Mouse (Mus musculus): ENCODE data around the gene Npb.
"Not testable (repeated sequence)": the region's sequence is repeated elsewhere in the genome, so short reads cannot be mapped to it uniquely, and the experiment has no call there.

Gene Npb

DNA sequence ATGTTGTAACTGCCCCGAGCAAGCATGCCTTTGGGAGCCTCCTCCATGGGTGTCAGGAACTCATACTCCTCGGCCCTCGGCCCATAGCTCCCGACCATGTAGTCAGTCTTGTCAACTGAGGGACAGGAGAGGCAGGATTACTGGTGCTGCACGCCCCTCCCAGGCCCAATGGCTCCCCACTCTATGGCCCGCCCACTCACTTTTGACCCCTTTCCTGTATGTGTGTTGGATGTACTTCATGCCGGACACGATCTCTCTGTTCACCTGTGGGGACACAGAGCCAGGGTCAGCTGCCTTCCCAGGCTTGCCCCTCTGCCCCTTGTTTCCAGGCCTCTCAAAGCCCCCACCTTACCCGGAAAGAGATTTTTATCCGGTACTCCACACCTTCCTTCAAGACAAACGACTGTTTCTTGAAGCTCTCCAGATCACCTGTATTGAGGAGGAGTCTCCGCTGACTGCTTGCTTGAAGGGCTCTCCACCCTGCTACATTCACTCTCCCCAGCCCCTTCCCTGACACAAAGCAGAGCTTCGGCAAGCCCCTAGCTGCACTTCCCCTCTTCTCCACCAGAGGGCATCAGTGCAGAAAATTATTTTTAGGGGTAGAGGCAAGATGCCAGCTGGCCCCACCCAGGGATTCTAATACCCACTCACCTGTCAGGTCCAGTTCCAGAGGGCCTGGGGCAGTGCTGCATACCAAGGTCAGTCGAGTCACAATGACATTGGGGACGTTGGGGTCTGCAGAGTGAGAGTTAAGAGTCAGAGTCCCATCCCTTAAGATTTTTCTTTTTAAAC, 28.8 kb upstream of the Npb start:
- DNase-seq (ENCODE audit: low read depth, low spot score): peak; percentile 61

DNA sequence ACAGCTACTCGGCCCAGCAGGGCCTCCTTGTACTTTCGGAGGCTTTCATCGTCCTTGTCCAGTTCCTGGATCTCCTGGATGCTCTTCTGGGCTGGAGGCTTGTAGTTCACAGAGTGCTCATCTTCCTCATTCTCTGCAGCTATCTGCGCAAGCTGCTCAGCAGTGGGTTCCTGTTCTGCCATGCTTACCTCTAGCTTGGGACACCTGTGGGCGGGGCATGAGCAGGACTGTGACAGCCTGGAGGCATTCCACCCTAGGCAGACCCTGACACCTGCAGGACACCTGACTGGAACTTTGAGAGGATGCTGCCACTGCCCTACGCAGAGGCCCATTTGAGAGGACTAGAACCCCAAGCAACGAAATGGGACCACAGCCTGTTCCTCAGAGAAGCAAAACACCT, 28.1 kb upstream of the Npb start:
- DNase-seq (ENCODE audit: low read depth, low spot score): no peak

DNA sequence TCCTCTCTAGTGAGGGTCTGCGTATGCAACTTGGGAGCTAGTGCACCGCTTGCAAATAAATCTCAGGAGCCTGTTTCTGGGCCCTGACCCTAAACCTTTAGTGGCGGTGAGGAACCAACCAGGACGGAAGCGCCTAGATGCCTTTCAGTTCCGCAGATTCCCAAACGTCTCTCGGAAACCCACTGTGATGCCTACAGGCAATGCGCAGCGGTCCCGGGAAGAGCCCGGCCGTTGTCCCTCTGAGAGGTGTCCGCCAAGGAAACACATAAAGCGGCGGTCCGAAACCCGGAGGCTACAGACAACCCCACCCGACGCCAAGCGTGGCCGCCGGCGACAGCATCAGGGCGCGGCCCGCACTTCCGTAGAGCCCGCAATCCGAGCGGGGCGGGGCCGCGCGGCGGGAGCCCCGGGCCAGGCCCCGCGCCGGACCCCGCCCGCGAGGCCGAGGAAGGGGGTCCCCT, 27.4 kb upstream of the Npb start:
- no peak for DNase-seq (ENCODE audit: low read depth, low spot score)

DNA sequence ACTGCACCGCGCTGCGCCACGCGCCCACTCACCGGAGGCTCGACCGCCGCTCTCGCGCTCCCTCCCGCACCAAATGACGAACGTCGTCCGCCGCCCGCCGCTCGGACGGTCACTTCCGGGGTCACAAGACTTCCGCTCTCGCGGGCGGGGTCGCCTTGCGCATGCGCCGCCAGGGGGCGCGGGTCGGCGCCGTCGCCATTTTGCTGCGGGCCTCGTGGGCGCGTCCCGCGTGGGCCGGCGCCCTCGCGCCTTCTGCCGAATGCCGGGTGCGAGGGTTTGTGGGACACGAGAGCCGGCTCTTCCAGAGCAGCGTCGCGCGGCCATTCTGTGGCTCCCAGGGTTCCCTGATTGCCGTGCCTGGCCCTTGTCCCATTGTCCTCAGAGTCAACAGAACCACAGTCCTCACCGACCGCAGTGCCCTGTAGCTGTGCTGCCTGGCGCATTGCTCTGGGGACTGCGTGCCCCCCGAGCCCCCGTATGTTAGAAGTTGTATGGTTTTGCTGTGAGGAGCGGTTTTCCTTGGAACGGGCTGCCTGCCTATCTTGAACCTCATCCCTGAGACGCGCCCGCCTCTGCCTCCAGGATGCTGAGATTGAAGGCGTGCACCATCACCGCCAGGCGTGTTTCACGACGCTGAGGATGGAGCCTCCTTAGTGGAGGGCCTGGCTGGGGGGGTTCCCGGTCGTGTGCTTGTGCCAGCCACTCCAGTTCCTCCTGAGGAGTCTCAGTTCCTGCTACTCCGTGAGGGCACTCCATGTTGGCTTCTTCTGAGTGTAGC, 26.6 kb upstream of the Npb start, which contains the start of gene Arhgdia:
Gene Arhgdia, minus strand, starts transcription at position 135 of the 778 bp plus-strand sequence.
- peak; percentile 86 for DNase-seq (ENCODE audit: low read depth, low spot score)

DNA sequence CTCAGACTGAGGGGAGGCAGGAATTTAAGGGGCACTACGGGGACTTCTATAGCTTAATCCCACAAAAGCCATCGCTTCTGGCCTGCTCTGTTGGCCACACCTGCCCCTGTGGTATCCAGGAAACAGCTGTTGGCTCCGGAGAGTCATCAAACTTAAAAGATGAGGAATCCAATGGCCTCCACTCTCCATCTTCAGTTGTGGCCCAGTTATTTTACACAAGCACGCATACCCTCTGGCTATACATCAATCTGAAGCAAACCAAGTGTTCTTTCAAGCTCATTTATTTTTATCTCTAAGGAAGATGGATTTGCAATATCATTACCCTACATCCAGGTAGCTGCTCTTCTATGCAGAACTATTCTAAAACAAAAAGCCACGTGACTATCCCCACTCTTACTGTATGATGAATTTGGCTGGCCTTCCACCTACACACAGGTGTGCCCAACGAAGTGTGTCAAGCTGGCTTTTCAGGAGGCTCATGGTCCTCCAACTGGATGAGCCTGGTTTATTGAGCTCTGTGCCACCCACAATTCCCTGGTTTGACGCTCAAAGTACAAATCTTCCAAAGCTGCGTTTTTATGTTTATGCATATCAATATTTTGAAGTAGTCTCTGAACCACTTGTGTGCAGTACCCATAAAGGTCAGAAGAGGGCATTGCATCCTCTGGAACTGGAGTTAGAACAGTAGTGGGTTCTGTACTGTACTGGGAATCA, 25.9 kb upstream of the Npb start:
- no peak for DNase-seq (ENCODE audit: low read depth, low spot score)

DNA sequence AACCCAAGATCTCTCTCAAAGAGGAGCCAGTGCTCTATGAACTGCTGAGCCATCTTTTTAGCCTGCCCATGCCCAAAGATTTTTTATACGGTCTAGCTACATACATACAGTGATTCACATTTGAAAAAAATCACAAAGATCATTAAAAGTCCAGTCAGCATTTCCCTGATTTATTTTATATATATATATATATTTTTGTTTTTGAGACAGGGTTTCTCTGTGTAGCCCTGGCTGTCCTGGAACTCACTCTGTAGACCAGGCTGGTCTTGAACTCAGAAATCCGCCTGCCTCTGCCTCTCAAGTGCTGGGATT, 25.3 kb upstream of the Npb start:
- DNase-seq (ENCODE audit: low read depth, low spot score): not testable (repeated sequence)

DNA sequence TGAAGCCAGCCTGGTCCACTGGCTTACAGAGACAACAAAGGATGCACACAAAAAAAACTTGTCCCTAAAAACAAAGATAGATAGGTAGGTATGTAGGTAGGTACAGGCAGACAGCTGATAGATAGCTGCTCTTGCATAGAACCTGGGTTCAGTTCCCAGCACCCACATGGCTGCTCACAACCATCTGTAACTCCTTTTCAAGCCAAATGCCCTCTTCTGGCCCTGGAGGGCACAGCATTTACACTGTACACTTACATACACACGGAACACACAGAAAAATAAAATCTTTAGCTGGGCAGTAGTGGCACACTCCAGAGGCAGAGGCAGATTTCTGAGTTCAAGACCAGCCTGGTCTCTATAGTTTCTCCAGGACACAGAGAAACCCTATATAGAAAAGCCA, 24.3 kb upstream of the Npb start:
- no peak for DNase-seq (ENCODE audit: low read depth, low spot score)

DNA sequence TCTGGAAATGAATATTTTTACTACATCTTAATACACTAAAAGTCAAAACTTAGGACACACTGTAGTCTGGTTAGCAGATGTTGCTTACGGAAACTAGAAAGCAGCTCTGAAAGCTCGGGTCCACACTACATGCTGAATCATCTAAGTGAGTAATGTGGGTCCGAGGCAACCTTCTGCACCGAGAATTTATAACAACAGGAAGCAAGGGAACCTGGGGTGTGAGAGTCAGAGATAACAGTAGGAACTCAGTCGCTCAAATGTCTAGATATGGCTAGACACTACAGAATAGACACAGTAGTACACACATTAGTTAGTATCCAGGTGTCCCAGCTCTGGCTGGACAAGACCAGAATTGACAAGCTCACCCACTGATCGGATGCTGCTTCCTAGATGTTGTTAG, 19.7 kb upstream of the Npb start:
- no peak for DNase-seq (ENCODE audit: low read depth, low spot score)

DNA sequence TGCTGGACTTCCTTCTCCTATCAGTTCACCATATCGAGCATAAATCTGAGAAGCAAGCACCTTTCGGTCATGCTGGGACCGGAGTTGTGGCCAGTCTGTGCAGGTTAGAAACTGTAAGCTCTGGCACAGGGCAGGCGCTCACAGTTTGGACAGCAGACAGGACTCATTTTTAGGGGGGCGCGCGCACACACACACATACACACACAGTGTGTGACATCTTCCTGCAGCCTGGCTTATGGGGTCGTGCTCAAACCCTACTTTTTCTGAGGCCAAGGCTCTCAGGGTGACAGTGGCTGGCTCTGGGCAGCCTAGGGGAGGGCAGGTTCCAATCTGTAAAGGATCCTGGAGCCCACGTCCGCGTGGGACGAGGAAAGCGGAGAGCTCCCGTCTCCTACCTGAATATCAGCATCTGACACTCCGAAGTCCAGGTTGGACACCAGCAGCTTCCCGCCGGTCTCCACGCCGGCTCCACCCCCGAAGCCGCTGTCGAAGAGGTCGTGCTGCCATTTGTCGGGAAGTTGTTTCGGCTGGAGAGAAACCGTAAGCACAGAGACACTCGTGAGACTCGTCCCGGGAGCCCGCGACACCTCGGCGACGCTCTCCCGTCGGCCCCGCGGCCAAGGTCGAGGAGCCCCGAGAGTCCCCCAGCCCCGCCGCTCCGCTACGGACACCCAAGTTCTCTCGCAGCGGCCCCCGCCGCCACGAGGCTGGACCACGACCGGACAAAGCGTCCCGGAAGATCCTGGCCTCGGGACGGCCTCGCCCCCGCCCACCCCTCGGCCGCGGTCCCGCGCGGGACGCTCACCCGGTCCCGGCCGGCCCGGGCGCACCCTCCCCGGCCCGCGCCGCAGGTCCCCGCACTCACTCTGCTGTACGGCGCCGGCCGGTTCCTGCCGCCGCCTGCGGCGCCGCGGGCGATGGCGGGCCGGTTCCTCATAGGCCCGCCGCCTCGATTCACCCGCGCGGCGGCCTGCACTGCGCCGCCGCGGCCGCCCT, 10.7 kb upstream of the Npb start:
- DNase-seq (ENCODE audit: low read depth, low spot score): no peak

DNA sequence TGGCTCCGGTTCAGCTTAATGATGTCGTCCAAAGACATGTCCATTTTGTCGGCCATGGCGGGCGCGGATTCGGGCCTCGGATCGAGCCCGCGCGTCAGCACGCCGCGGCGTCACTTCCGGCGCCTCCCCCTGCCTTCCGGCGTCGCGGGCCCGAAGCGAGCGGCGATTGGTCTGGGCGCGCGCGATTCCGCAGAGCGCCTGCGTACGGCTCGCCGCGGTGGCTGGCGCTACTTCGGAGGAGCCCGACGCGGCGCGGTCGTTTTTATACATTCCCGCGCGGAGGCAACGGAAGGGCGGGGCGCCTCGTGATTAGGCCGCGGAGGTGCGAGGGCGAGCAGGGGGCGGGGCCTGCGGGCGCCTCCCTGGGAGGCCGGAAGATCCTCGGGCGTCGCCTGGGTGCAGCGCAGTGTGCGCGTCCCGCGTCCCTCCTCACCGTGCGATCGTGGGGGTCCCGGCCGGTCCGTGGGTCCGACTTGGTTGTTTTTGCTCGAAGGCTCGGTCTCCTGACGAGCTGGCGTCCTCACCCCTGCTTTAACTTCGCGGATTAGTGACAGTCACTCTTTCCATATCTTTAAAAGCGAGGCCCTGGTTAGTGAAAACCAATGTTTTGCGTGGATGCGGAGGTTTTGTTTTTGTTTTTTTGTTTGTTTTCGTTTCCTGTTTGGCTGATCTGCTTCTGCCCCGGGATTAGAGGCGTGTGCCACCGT, 9.8 kb upstream of the Npb start, which contains the start of the genes Alyref and Anapc11:
Gene Alyref, minus strand, starts transcription at position 83 of the 707 bp plus-strand sequence.
Gene Anapc11, plus strand, starts transcription at position 139 of the 707 bp plus-strand sequence.
- DNase-seq (ENCODE audit: low read depth, low spot score): peak; percentile 91

DNA sequence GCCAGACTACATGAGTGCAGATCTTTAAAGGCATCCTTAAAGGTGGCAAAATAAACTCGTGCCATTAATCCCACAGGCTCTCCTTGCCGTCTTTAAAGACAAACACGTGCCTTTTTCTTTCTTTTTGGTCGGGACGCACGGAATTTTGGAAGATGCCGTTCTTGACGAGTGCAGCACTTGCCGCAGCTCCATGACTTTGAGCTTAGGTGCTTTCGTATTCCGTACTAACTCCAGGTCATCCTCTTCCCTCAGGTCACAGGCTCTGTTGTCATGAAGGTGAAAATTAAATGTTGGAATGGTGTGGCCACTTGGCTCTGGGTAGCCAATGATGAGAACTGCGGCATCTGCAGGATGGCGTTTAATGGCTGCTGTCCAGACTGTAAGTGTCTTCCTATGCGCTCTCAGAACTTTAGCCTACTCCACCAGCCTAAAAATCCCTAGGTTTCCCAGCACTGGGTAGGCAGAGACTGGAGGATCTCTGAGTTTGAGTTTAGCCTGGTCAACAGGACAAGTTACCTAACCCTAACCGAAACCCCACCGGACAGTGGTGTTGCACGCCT, 9.2 kb upstream of the Npb start:
- no peak for DNase-seq (ENCODE audit: low read depth, low spot score)

DNA sequence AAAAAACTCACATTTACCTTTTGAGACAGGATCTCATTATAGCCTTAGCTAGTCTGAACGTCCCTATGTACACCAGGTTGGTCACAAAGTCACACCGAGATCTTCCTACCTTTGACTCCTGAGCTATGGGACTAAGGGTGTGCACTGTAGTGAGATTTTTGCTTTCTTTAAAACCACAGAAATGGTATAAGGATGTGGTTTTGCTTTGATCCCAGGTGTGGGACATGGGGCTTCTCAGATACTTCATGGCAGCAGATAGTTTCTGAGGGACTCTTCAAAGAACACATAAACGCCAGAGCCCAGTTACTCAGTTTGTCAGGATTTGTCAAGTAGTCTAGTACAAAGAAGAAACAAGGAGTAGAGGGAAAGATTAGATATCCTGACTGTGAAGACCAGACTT, 7.6 kb upstream of the Npb start:
- no peak for DNase-seq (ENCODE audit: low read depth, low spot score)

DNA sequence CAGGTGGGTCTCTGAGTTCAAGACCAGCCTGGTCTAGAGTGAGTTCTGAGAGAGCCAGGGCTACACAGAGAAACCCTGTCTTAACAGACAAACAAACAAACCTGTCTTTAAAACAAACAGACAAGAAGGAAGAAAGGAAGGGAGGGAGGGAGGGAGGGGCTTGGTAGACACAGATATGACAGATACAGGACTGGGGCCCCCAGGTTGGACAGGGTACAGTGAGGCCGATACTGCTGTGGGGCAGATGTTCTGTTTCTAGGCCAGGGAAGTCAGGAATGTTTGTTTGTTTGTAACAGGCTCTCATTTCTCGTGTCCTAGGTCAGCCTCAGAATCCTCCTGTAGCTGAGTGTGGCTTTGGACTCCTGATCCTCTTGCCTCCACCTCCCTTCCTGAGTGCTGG, 4.7 kb upstream of the Npb start:
- DNase-seq (ENCODE audit: low read depth, low spot score): no peak

DNA sequence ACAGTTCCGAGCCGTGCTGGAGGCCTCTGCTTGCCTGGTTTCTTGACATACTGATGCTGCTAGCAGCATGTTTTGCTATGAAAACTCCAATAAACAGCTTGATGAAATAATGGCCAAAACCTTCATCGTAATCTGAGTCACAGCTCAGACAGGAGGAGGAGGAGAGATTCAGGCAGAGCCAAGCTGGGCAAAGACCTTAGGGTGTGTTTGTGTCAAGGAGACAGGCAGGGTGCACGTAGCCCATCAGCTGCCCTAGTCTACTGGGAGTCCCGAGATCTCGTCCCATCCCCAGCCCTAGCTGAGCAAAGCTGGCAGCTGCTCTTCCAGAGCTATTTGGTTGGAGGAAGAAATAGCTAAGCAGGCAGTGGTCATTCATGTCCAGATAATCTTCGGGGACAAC, 2.6 kb upstream of the Npb start:
- DNase-seq (ENCODE audit: low read depth, low spot score): no peak

DNA sequence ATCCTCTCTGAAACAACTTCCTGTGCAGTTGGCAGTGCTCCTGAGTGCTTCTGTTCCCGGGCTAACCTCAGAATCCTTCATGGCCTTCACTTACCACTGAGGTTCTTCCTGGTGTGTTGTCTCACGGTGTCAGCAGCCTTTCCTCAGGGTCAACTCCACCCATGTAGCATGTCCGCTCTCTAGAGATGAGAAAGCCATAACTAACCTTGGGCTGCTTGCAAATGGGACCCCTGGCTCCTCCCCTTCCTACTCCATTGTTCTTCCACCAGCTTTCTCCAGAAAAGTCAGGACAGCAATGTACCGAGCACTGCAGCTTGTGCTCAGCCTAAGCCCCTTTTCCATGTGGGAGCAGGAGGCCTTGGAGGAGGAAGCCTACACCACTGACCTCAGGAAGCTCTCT, 1.5 kb upstream of the Npb start:
- DNase-seq (ENCODE audit: low read depth, low spot score): no peak

DNA sequence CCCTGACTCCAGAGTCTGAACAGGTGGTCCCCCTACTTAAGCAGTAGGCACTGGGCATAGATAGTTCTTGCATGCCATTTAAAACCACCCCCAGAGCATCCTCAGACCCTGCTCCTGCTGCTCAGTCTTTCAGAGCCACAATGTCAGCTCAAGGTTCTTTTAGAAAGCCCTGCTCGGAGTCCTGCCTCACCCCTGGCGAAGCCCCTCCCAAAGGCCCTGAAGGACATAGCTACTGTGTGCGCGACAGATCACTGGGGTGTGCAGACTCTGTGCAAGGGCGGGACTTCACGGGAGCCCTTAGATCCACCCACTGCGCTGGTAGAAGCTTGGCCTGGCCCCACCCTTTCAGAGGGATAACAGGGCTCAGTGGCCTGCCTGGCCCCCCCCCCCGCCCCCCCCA, 973 bp downstream of the Npb start:
- DNase-seq (ENCODE audit: low read depth, low spot score): no peak

DNA sequence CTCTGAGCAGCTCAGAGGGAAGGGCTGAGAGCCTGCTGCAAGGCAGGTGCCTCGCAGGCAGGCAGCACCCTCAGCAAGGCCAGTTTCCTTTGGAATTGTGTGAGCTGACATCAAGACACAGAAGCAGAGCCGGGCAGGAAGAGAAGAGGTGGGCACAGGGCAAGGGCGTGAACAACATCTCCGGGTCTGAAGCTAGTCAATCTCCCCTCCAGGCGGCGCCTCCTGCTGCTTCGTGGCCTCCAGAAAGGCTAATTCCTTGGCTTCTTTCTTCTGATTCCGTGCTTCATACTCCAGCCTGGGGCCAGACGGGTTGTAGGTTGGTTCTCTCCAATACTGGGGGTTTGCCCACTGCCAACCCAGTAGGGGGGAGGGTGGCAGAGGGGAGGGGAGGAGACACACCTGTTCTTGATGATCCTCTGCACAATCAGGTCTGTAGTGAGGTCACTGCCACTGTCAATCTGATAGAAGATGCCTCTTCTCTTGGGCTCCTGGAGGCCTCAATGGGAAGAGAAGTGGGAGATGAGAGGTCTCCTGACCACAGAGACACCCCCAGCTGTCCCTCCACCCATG, 2.3 kb downstream of the Npb start:
- DNase-seq (ENCODE audit: low read depth, low spot score): no peak

DNA sequence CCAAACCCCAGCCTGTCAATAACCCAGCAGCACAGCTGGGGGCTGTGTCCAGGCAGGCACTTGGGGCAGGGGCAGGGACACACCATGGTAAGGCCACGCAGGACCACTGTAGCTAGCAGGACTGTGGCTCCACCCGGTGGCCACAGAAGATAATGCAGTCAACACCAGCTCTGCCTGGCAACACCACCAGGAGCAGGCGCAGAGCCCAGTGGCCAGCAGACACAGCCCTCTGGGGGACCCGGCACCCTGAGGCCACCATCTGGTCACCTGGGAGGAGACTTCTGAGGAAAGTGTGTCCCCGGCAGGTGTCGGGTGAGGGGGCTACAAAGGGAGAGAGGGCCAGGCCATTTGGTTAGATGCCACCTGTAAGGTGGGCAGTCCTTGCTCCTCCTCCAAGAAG, 4.5 kb downstream of the Npb start:
- DNase-seq (ENCODE audit: low read depth, low spot score): peak; percentile 76

DNA sequence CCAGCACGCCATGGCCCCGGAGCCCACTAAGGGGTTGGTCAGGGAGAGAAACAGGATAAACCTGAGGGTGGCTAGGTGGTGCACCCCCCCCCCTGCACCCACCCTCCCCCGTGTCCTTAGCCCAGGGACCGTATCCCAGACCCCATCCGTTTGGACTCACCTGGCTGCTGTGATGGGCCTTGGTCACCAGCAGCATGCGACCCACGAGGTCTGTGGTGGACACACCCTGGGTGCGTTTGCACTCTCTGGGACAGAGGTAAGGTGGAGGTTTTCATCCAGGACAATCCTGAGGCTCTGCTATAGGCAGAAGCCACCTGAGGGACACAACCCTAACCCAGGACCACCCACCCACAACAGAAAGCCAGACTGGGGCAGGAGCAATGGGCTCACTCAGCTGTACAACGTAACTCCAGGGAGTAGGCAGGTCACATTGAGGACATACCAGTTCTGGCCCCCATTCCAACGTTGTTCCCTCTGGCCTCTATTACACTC, 5.2 kb downstream of the Npb start:
- no peak for DNase-seq (ENCODE audit: low read depth, low spot score)

DNA sequence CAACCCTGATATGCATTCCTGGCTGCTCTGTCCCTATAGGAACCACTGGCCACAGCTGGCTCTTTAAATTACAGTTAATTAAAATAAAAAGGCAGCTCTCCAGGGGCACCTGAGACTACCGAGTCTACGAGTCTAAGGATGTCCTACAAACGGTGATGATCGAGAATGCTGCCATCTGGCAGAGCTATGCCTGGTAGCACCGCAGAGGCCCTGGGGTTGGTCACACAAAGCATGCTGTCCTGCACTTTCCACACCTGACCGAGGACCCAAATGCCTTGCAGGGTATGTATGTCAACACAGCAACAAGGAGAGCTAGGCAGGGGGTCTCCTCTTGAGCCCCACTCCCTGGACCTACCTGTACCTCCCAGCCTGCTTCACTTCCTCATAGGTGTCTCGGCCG, 5.7 kb downstream of the Npb start:
- no peak for DNase-seq (ENCODE audit: low read depth, low spot score)

Data from skeletal muscle tissue, adult 2 months (tissue).